Mouse (Mus musculus) heart, embryonic 14.5 days (tissue): Measurements from ENCODE around the gene Vill. TPM values are rescaled to one million over a fixed set of nuclear protein-coding genes. Genes with fewer than 3 reads are reported as not detected.
A peak's percentile ranks its signal among the peaks of the same experiment; 100 is the strongest.

Experiments
- ATAC-seq: fragments of 200-750 bp; cut with Nextera tagmentation; 2 replicates; pipeline ENCODE4 v1.8.0; 2017; ENCODE audit warnings: low read depth, moderate TSS enrichment; ENCODE audit not compliant: insufficient number of reproducible peaks, insufficient read depth, low FRiP score
- H3K27ac ChIP-seq, 2 experiments: fragments of 200-500 bp in 1 of 2; fragments of 300-500 bp in 1 of 2; sonication (generic) in 1 of 2; replicated peaks in 1 of 2; 2 replicates each; pipeline ENCODE4 v1.5.1; 2012 to 2014; ENCODE audit warnings: low read depth in 2 of 2, low read length in 2 of 2, control low read depth in 1 of 2, mild to moderate bottlenecking in 1 of 2, mixed read lengths in 1 of 2; ENCODE audit not compliant: control insufficient read depth in 1 of 2, insufficient read depth in 1 of 2
- H3K27me3 ChIP-seq: fragments of 300-500 bp; sonication (generic); 2 replicates; pipeline ENCODE4 v1.6.1; 2014; ENCODE audit warnings: mild to moderate bottlenecking, low read length, control low read depth; ENCODE audit not compliant: control insufficient read depth, insufficient read depth
- H3K36me3 ChIP-seq: fragments of 300-500 bp; sonication (generic); 2 replicates; pipeline ENCODE4 v1.6.1; 2014; ENCODE audit warnings: mild to moderate bottlenecking, control low read depth, low read length, mixed read lengths; ENCODE audit not compliant: control insufficient read depth, insufficient read depth
- H3K4me1 ChIP-seq, 2 experiments: fragments of 200-500 bp in 1 of 2; fragments of 300-500 bp in 1 of 2; sonication (generic) in 1 of 2; 2 replicates each; pipeline ENCODE4 v1.6.1; 2012 to 2014; ENCODE audit warnings: low read length in 2 of 2, control low read depth in 1 of 2, mixed read lengths in 1 of 2; ENCODE audit not compliant: control insufficient read depth in 2 of 2, insufficient read depth in 2 of 2
- H3K4me2 ChIP-seq: fragments of 300-500 bp; sonication (generic); 2 replicates; pipeline ENCODE4 v1.6.1; 2014; ENCODE audit warnings: mild to moderate bottlenecking, low read length
- H3K4me3 ChIP-seq, 2 experiments: fragments of 200-500 bp in 1 of 2; fragments of 300-500 bp in 1 of 2; sonication (generic) in 1 of 2; 2 replicates each; pipeline ENCODE4 v1.5.1; 2012 to 2014; ENCODE audit warnings: low read length in 2 of 2, mild to moderate bottlenecking in 2 of 2, control low read depth in 1 of 2, low read depth in 1 of 2, moderate library complexity in 1 of 2; ENCODE audit not compliant: control insufficient read depth in 1 of 2, insufficient read depth in 1 of 2
- H3K9ac ChIP-seq: fragments of 300-500 bp; sonication (generic); 2 replicates; pipeline ENCODE4 v1.6.1; 2014; ENCODE audit warnings: mild to moderate bottlenecking, low read length
- H3K9me3 ChIP-seq: fragments of 300-500 bp; sonication (generic); 2 replicates; pipeline ENCODE4 v1.6.1; 2016; ENCODE audit warnings: low read length, control low read depth; ENCODE audit not compliant: control insufficient read depth
- WGBS: fragments of 180-500 bp; shearing (Covaris S2); extraction: QIAGEN DNeasy Blood & Tissue Kit; methylation state at CpG from one replicate; pipeline ENCODE4 v1.1.7; 2014; 5-methylcytosine and 5-hydroxymethylcytosine counted together
- polyA plus RNA-seq: library from polyadenylated mRNA; unstranded; fragments of >200 nt; fragmentation: Nextera tagmentation; extraction: Ambion mirVana; gene quantifications from 2 replicates; pipeline ENCODE4 v1.2.1, GENCODE M21; 2014

Gene Vill
- polyA plus RNA-seq, 1 experiment from 2014 or later = 10.7 TPM

DNA sequence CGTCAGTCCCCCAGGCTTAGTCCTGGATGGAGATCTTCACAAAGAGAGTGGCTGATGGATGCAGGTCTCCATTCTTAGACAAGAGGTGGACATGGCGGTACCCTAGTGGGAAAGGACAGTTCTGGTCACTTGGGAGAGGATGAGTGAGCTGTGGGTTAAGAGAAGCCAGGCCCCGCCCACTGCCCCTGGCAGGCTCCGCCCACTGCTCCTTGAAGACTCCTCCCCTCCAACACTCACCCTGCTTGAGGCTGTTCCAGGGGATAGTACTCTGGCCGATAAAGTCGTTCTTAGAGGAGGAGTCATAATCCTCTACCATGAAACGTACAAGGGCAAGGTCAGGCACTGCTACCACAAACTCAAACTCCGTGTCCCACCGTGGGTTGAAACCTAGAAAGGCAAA lies 19.2 kb downstream of the Vill start:
- Histone ChIP-seq H3K27me3 (no peaks in the 10 kb centered on the region), H3K27ac (no peak overlapping the region), H3K9ac (no peak overlapping the region), H3K4me3 (no peak overlapping the region), H3K4me2 (no peak overlapping the region), H3K36me3 (peaks cover 50% of the 10 kb centered on the region), H3K4me1 (peaks cover 12 to 14% of the 10 kb centered on the region in 2 experiments), H3K9me3 (no peaks in the 10 kb centered on the region)
- ATAC-seq = no peak
- 75% methylated on average over 9 of the region's 9 CpGs for WGBS

GRCm38 (mm10) chr9:119073184-119073895 lies 20.8 kb downstream of the Vill start:
- H3K4me2 ChIP-seq = no peak overlapping the region
- no peak for ATAC-seq
- peak overlapping the region; percentile 2 to 28; a peak in 2 of 4 replicates for H3K27ac ChIP-seq
- no peak overlapping the region for H3K4me3 ChIP-seq
- no peaks in the 10 kb centered on the region for H3K27me3 ChIP-seq
- WGBS = 66% methylated on average over 15 of the region's 15 CpGs
- H3K9ac ChIP-seq = 0 out of 2 replicates have a peak overlapping the region, but pooled peaks have one; percentile 11
- H3K9me3 ChIP-seq = no peaks in the 10 kb centered on the region
- H3K4me1 ChIP-seq = peaks cover 12 to 14% of the 10 kb centered on the region in 2 experiments
- peaks cover 59% of the 10 kb centered on the region for H3K36me3 ChIP-seq

DNA sequence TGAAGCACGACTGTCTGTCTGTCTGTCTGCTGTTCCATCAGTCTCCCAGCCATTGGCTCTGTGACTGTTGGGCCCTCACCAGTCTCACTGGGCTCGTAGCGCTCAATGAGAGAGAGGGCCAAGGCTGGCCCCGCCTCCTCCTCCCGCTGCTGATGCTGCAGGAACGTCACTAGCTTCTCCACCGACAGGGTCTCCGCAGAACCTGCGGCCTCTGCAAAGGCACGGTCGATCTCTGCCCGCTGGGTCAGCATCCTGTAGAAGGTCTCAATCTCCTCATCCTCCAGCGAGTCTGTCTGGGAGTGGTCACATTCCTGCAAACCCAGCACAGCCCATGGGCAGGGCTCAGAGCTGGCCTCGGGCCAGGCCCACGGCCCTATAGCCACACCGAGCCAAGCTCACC lies 23.1 kb downstream of the Vill start:
- Histone ChIP-seq H3K36me3 (peaks cover 80% of the 10 kb centered on the region), H3K4me3 (no peak overlapping the region), H3K9ac (no peak overlapping the region), H3K27me3 (no peaks in the 10 kb centered on the region), H3K27ac (no peak overlapping the region), H3K4me2 (no peak overlapping the region), H3K4me1 (peaks cover 6 to 11% of the 10 kb centered on the region in 2 experiments), H3K9me3 (no peaks in the 10 kb centered on the region)
- whole genome bisulfite sequencing = 51% methylated on average over 16 of the region's 16 CpGs
- peak; percentile 48; the same call in 1 of the 2 replicates for ATAC-seq

DNA sequence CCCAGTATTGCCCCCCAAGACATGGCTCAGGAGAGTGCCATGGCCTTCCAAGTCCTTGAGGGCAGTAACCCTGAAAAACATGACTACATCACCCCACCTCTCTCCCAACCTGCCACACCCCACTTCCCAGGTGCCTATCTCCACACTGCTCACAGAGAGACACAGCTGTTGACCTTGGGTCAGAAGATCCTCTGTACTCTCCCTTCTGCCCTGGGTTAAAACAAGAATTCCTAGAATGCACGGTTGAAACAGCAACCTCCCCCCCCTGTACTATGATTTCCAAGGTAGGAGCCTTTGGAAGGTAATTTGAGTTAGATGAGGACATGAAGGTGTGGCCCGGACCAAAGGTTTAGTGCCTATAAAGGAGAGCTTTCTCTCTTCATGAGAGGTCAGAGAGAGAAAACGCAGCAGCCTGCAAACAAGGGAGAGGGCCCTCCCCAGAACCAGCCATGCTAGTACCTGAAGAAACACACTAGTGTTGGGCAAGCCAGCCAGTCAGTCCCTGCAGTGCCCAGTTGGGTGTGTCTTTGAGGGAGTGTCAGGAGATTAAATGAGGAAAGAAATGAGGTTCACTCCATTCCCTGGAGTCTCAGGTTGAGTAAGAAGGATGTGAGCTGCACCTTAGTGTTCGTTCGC lies 27.6 kb downstream of the Vill start:
- Histone ChIP-seq H3K9me3 (no peaks in the 10 kb centered on the region), H3K27ac (no peak overlapping the region), H3K4me2 (no peak overlapping the region), H3K27me3 (no peaks in the 10 kb centered on the region), H3K4me1 (peaks cover 14 to 26% of the 10 kb centered on the region in 2 experiments), H3K36me3 (peaks cover 60% of the 10 kb centered on the region), H3K9ac (no peak overlapping the region), H3K4me3 (no peak overlapping the region)
- WGBS = 76% methylated on average over 5 of the region's 5 CpGs
- no peak for ATAC-seq

DNA sequence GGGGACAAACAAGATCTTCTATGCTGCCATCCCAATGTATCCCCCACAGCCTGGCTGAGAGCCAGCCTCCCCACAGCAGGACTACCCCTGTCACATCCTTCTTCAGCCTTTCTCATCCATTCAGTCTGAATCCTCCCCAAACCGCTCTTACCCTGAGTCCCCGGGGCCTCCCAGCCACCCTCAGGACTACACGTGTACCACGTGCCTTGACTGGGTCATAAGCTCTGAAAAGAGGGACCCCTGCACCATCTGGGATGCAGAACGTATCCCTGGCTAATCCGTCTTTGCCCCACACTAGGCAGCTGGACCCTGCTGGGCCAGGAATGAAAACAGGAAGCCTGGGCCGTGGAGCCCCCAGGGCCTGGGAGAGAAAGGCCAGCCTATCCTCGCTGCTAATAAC lies 29.5 kb downstream of the Vill start:
- peaks cover 29 to 39% of the 10 kb centered on the region in 2 experiments for H3K4me1 ChIP-seq
- no peak for ATAC-seq
- no peaks in the 10 kb centered on the region for H3K9me3 ChIP-seq
- H3K27ac ChIP-seq = peak overlapping the region; percentile 51 to 62; a peak in 3 of 4 replicates
- peaks cover 50% of the 10 kb centered on the region for H3K36me3 ChIP-seq
- no peaks in the 10 kb centered on the region for H3K27me3 ChIP-seq
- no peak overlapping the region for H3K9ac ChIP-seq
- WGBS = 37% methylated on average over 8 of the region's 8 CpGs
- H3K4me3 ChIP-seq = no peak overlapping the region
- no peak overlapping the region for H3K4me2 ChIP-seq

GRCm38 (mm10) chr9:119082656-119083430 lies 30.3 kb downstream of the Vill start:
- no peak for ATAC-seq
- H3K27me3 ChIP-seq = no peaks in the 10 kb centered on the region
- H3K27ac ChIP-seq = peak overlapping the region; percentile 51 to 62
- peaks cover 29 to 45% of the 10 kb centered on the region in 2 experiments for H3K4me1 ChIP-seq
- H3K9ac ChIP-seq = no peak overlapping the region
- peaks cover 45% of the 10 kb centered on the region for H3K36me3 ChIP-seq
- no peak overlapping the region for H3K4me3 ChIP-seq
- WGBS = 67% methylated on average over 7 of the region's 7 CpGs
- no peak overlapping the region for H3K4me2 ChIP-seq
- no peaks in the 10 kb centered on the region for H3K9me3 ChIP-seq

GRCm38 (mm10) chr9:119083966-119084365 lies 31.4 kb downstream of the Vill start:
- no peak for ATAC-seq
- no peak overlapping the region for H3K9ac ChIP-seq
- WGBS = 68% methylated on average over 10 of the region's 10 CpGs
- H3K9me3 ChIP-seq = no peaks in the 10 kb centered on the region
- H3K36me3 ChIP-seq = peaks cover 34% of the 10 kb centered on the region
- no peak overlapping the region for H3K4me2 ChIP-seq
- H3K27ac ChIP-seq = no peak overlapping the region
- no peaks in the 10 kb centered on the region for H3K27me3 ChIP-seq
- H3K4me1 ChIP-seq = peaks cover 31 to 53% of the 10 kb centered on the region in 2 experiments
- H3K4me3 ChIP-seq = no peak overlapping the region
